Mouse (Mus musculus) heart, embryonic 11.5 days (tissue): ENCODE measurements around the gene Pcdh9. TPM values are rescaled to one million over a fixed set of nuclear protein-coding genes. Genes with fewer than 3 reads are reported as not detected.

Source experiments
- ATAC-seq: fragments of 200-750 bp; cut with Nextera tagmentation; replicated peaks from 2 replicates; pipeline ENCODE4 v1.8.0; 2017; ENCODE audit warnings: moderate library complexity; ENCODE audit not compliant: insufficient number of reproducible peaks, low FRiP score, low TSS enrichment
- H3K27ac ChIP-seq: fragments of 300-500 bp; sonication (generic); 2 replicates; pipeline ENCODE4 v1.5.1; 2014; ENCODE audit warnings: mild to moderate bottlenecking, low read depth, low read length
- H3K27me3 ChIP-seq: fragments of 300-500 bp; sonication (generic); 2 replicates; pipeline ENCODE4 v1.6.1; 2014; ENCODE audit warnings: mild to moderate bottlenecking, low read length, mixed read lengths; ENCODE audit not compliant: control insufficient read depth, insufficient read depth
- H3K36me3 ChIP-seq: fragments of 300-500 bp; sonication (generic); 2 replicates; pipeline ENCODE4 v1.6.1; 2014; ENCODE audit warnings: mild to moderate bottlenecking, low read length, moderate library complexity, mixed read lengths; ENCODE audit not compliant: control insufficient read depth, insufficient read depth
- H3K4me1 ChIP-seq: fragments of 300-500 bp; sonication (generic); 2 replicates; pipeline ENCODE4 v1.6.1; 2014; ENCODE audit warnings: low read length; ENCODE audit not compliant: control insufficient read depth, insufficient read depth
- H3K4me2 ChIP-seq: fragments of 300-500 bp; sonication (generic); 2 replicates; pipeline ENCODE4 v1.6.1; 2014; ENCODE audit warnings: mild to moderate bottlenecking, moderate library complexity
- H3K4me3 ChIP-seq: fragments of 300-500 bp; sonication (generic); 2 replicates; pipeline ENCODE4 v1.5.1; 2014; ENCODE audit warnings: low read depth, low read length
- H3K9ac ChIP-seq: fragments of 300-500 bp; sonication (generic); 2 replicates; pipeline ENCODE4 v1.6.1; 2014; ENCODE audit warnings: mild to moderate bottlenecking, low read depth, low read length, moderate library complexity
- H3K9me3 ChIP-seq: fragments of 300-500 bp; sonication (generic); replicated peaks from 2 replicates; pipeline ENCODE4 v1.6.1; 2016; ENCODE audit warnings: low read length; ENCODE audit not compliant: control insufficient read depth
- WGBS: fragments of 180-500 bp; shearing (Covaris S2); extraction: QIAGEN DNeasy Blood & Tissue Kit; methylation state at CpG from one replicate; pipeline ENCODE4 v1.1.7; 2014; ENCODE audit not compliant: insufficient replicate concordance; 5-methylcytosine and 5-hydroxymethylcytosine counted together
- polyA plus RNA-seq: library from polyadenylated mRNA; unstranded; fragments of >200 nt; fragmentation: Nextera tagmentation; extraction: Ambion mirVana; gene quantifications from 2 replicates; pipeline ENCODE4 v1.2.1, GENCODE M21; 2014

The Pcdh9 gene
- polyA plus RNA-seq, 1 experiment from 2014 or later, result 5.6 TPM

DNA sequence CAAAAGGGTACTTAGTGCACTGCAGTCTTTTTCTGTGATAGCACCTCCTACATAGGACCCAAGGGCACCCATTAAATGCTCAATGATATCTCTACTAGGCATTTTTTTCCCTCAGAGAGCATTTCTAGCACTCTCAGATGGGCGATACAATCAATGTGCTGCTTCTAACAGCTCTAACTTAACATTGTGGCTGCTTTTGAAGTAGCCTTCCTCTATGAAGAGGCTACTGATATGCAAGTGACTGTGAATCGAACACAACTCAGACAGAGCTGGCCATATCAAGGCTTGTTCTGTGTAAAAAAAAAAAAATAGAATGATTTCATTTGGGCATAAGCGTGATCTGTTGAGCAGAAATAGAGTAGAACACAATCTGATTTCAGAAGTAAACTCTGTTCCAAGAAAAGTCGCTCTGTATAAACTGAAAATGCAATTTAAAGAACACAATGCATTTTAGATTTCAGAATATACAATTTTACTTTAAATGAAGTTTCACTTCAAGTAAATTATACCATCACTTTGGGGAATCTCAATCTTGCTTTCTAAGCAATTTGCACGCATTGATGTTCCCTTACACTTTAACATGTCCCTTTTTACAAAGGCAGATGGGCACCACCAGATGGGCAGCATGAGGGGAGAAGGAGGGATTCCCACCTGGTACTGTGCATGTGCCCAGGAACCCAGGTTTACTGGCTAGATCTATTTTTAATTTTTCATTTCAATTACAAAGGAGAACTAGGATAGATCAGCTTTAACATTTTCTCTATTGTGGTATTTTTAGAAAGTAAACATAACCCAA is 215.0 kb downstream of the Pcdh9 start:
- 79% methylated on average over 5 of the region's 5 CpGs for WGBS
- Histone ChIP-seq H3K4me2 (no peak overlapping the region), H3K9me3 (no peaks in the 10 kb centered on the region), H3K27ac (no peak overlapping the region), H3K4me3 (no peak overlapping the region), H3K9ac (no peak overlapping the region), H3K36me3 (no peaks in the 10 kb centered on the region), H3K27me3 (no peaks in the 10 kb centered on the region), H3K4me1 (no peaks in the 10 kb centered on the region)
- ATAC-seq, result no peak

GRCm38 (mm10) chr14:93653986-93654757 is 236.3 kb downstream of the Pcdh9 start:
- no peaks in the 10 kb centered on the region for H3K27me3 ChIP-seq
- WGBS, result 60% methylated on average over 9 of the region's 9 CpGs

GRCm38 (mm10) chr14:93627241-93627640 is 263.2 kb downstream of the Pcdh9 start:
- WGBS, result 77% methylated on average over 2 of the region's 2 CpGs
- ATAC-seq, result no peak

More at GRCm38 (mm10) chr14:93653986-93654757, 236.3 kb downstream of the Pcdh9 start:
- H3K9me3 ChIP-seq, result no peaks in the 10 kb centered on the region
- H3K27ac ChIP-seq, result no peak overlapping the region
- H3K4me3 ChIP-seq, result no peak overlapping the region
- H3K4me1 ChIP-seq, result no peaks in the 10 kb centered on the region
- H3K36me3 ChIP-seq, result no peaks in the 10 kb centered on the region
- no peak for ATAC-seq
- no peak overlapping the region for H3K4me2 ChIP-seq
- H3K9ac ChIP-seq, result no peak overlapping the region

DNA sequence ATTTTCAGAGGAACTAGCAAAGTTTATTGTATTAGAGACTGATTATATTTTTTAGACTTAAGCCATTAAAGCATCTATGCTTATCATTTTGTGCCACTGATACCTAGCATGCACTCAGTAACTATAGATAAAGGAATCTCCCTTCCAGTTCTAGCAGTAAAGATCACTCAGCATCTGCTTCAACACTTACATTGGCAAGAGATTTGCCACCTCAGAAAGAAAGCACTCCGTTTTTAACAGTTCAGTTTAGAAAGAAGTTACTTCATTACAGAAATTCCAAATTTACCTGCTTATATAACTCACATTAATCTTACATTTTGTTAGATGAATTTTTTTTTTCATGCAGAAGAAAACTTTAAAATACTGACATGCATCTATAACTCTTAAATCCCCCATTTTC is 266.3 kb downstream of the Pcdh9 start:
- Histone ChIP-seq H3K9ac (no peak overlapping the region), H3K27ac (no peak overlapping the region), H3K4me1 (no peaks in the 10 kb centered on the region), H3K27me3 (no peaks in the 10 kb centered on the region), H3K4me2 (no peak overlapping the region), H3K4me3 (no peak overlapping the region), H3K36me3 (no peaks in the 10 kb centered on the region), H3K9me3 (no peaks in the 10 kb centered on the region)
- ATAC-seq, result no peak
- WGBS, result 65% methylated on average over 1 of the region's 1 CpGs

More at GRCm38 (mm10) chr14:93627241-93627640, 263.2 kb downstream of the Pcdh9 start:
- H3K27me3 ChIP-seq, result no peaks in the 10 kb centered on the region
- H3K4me2 ChIP-seq, result no peak overlapping the region
- H3K9me3 ChIP-seq, result no peaks in the 10 kb centered on the region
- no peak overlapping the region for H3K9ac ChIP-seq
- H3K27ac ChIP-seq, result no peak overlapping the region
- no peaks in the 10 kb centered on the region for H3K36me3 ChIP-seq
- H3K4me1 ChIP-seq, result no peaks in the 10 kb centered on the region
- no peak overlapping the region for H3K4me3 ChIP-seq

- Histone ChIP-seq H3K4me2 (no peak overlapping the region), H3K27ac (no peak overlapping the region), H3K9me3 (no peaks in the 10 kb centered on the region), H3K36me3 (no peaks in the 10 kb centered on the region), H3K4me1 (no peaks in the 10 kb centered on the region), H3K9ac (no peak overlapping the region), H3K27me3 (no peaks in the 10 kb centered on the region), H3K4me3 (no peak overlapping the region)
- WGBS, result 78% methylated on average over 9 of the region's 9 CpGs
- ATAC-seq, result no peak
Measured at GRCm38 (mm10) chr14:93621211-93621610, 269.3 kb downstream of the Pcdh9 start.

DNA sequence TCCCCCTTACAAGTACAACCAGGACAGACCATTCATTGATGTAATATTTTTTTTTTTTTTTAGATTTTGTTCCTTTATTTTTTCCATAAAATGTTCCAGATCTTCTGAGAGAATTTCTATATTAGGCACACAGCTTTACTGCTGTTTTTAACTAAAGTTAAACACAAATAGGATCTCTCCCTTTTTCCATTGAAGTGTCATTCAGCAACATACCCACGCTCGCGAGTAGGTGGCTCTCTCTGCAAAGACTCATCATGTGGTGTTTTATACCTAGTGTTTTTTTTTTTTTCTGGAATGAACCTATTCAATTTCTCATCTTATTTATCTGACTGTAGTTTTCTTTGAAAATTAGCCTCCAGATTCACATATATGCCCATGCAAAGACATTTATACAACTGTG is 282.9 kb downstream of the Pcdh9 start:
- no peak overlapping the region for H3K4me2 ChIP-seq
- no peak overlapping the region for H3K4me3 ChIP-seq
- no peaks in the 10 kb centered on the region for H3K36me3 ChIP-seq
- no peak for ATAC-seq
- H3K27me3 ChIP-seq, result no peaks in the 10 kb centered on the region
- WGBS, result 89% methylated on average over 3 of the region's 3 CpGs
- H3K9me3 ChIP-seq, result no peaks in the 10 kb centered on the region
- H3K27ac ChIP-seq, result no peak overlapping the region
- H3K4me1 ChIP-seq, result no peaks in the 10 kb centered on the region
- no peak overlapping the region for H3K9ac ChIP-seq

- Histone ChIP-seq H3K27me3 (no peaks in the 10 kb centered on the region), H3K9ac (no peak overlapping the region), H3K4me2 (no peak overlapping the region), H3K4me3 (no peak overlapping the region), H3K27ac (no peak overlapping the region), H3K4me1 (no peaks in the 10 kb centered on the region), H3K36me3 (no peaks in the 10 kb centered on the region), H3K9me3 (no peaks in the 10 kb centered on the region)
- ATAC-seq, result no peak
- 73% methylated on average over 4 of the region's 4 CpGs for WGBS
Measured at GRCm38 (mm10) chr14:93599997-93600396, 290.5 kb downstream of the Pcdh9 start.

DNA sequence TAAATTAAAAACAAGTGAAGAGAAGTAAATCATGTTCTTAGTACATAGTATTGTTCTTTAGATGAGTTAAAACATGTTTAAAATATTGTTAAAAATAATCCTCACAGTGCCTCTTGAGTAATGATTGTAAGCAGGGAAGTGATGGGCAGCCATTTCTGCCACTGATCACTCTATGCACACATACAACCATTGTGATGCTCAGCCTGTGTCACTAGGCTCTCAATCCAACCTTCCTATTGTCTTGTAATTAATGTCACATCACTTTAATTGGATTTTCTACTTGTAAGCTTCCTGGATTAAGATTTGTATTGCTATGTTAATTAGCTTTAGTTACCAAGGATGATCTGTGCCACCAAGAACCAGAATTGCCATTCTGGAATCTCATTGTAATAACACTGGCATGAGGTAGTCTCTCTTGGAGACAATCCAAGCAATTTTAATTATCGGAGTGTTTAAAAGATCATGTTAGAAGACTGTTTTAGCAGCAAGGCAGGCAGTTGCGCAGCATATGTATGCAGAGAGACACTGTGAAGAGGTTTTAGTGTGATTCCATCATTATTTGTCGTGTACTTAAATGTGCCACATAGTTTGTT is 305.0 kb downstream of the Pcdh9 start:
- no peak for ATAC-seq
- Histone ChIP-seq H3K9ac (no peak overlapping the region), H3K36me3 (no peaks in the 10 kb centered on the region), H3K4me1 (no peaks in the 10 kb centered on the region), H3K9me3 (no peaks in the 10 kb centered on the region), H3K27ac (no peak overlapping the region), H3K27me3 (no peaks in the 10 kb centered on the region), H3K4me2 (no peak overlapping the region), H3K4me3 (no peak overlapping the region)
- WGBS, result 79% methylated on average over 3 of the region's 3 CpGs
